Mouse (Mus musculus) ovary, adult 18-20 months (tissue): ENCODE measurements at regions not wholly inside any gene's neighbourhood (a gene's known extent, or its start where the extent isn't known, plus 50 kb on each side); places are given as distances from the start of the nearest gene placed in this dataset.
A peak's percentile ranks its signal among the peaks of the same experiment; 100 is the strongest.
"Not testable (repeated sequence)": the region's sequence is repeated elsewhere in the genome, so short reads cannot be mapped to it uniquely, and the experiment has no call there.

ENCODE experiments used
- DNase-seq: peaks from one replicate; pipeline ENCODE4 v3.0.0; 2022; ENCODE audit warnings: low spot score, mixed read lengths

GRCm38 (mm10) chr12:69524337-69525035 is 58.3 kb downstream of the Vcpkmt start:
- no peak for DNase-seq

GRCm38 (mm10) chr12:69519869-69520268 is 63.0 kb downstream of the Vcpkmt start:
- DNase-seq: no peak

- DNase-seq: no peak
Measured at GRCm38 (mm10) chr12:69519028-69519427, 63.8 kb downstream of the Vcpkmt start.

- DNase-seq: no peak
Measured at GRCm38 (mm10) chr12:69517616-69518015, 65.2 kb downstream of the Vcpkmt start.

- no peak for DNase-seq
Measured at GRCm38 (mm10) chr12:69516314-69516916, 66.4 kb downstream of the Vcpkmt start.

GRCm38 (mm10) chr12:69515850-69516249 is 67.0 kb downstream of the Vcpkmt start:
- no peak for DNase-seq

- no peak for DNase-seq
Measured at GRCm38 (mm10) chr12:69515117-69515516, 67.7 kb downstream of the Vcpkmt start.

GRCm38 (mm10) chr12:69513166-69513565 is 69.7 kb downstream of the Vcpkmt start:
- DNase-seq: no peak

GRCm38 (mm10) chr12:69510736-69511135 is 72.1 kb downstream of the Vcpkmt start:
- DNase-seq: no peak

GRCm38 (mm10) chr12:69509180-69509579 is 73.6 kb downstream of the Vcpkmt start:
- DNase-seq: not testable (repeated sequence)

GRCm38 (mm10) chr12:69507906-69508305 is 74.9 kb downstream of the Vcpkmt start:
- DNase-seq: no peak

- DNase-seq: no peak
Measured at GRCm38 (mm10) chr12:69507333-69507732, 75.5 kb downstream of the Vcpkmt start.

- DNase-seq: no peak
Measured at GRCm38 (mm10) chr12:69502706-69503070, 80.1 kb downstream of the Vcpkmt start.

- DNase-seq: peak; percentile 84
Measured at GRCm38 (mm10) chr12:69501783-69502705, 80.8 kb downstream of the Vcpkmt start.

GRCm38 (mm10) chr12:69501346-69501730 is 81.5 kb downstream of the Vcpkmt start:
- no peak for DNase-seq

GRCm38 (mm10) chr12:69500600-69501345 is 82.1 kb downstream of the Vcpkmt start:
- DNase-seq: no peak

GRCm38 (mm10) chr12:69497121-69497520 is 85.7 kb downstream of the Vcpkmt start:
- peak; percentile 60 for DNase-seq

- no peak for DNase-seq
Measured at GRCm38 (mm10) chr12:69496341-69496904, 86.4 kb downstream of the Vcpkmt start.

- DNase-seq: no peak
Measured at GRCm38 (mm10) chr12:69495776-69496175, 87.1 kb downstream of the Vcpkmt start.

- DNase-seq: no peak
Measured at GRCm38 (mm10) chr12:69494648-69495047, 88.2 kb downstream of the Vcpkmt start.

- no peak for DNase-seq
Measured at GRCm38 (mm10) chr12:69489686-69490085, 93.1 kb downstream of the Vcpkmt start.

- DNase-seq: no peak
Measured at GRCm38 (mm10) chr12:69486903-69487302, 95.9 kb downstream of the Vcpkmt start.
